Mouse (Mus musculus) lung, adult 2 months (tissue): ENCODE results near the gene Cplx3. TPM values are rescaled to one million over a fixed set of nuclear protein-coding genes. Genes with fewer than 3 reads are reported as not detected.
A peak's percentile ranks its signal among the peaks of the same experiment; 100 is the strongest.

ENCODE experiments used
- DNase-seq: peaks from one replicate; pipeline ENCODE4 v3.0.0; 2022
- H3K4me1 ChIP-seq: fragments of 200-500 bp; 2 replicates; pipeline ENCODE4 v1.6.1; 2011; ENCODE audit warnings: low read length; ENCODE audit not compliant: control insufficient read depth, insufficient read depth
- H3K4me3 ChIP-seq: fragments of 200-500 bp; replicated peaks from 2 replicates; pipeline ENCODE3; 2011; ENCODE audit warnings: low read depth, mild to moderate bottlenecking, control low read depth, low read length; ENCODE audit errors: extremely low read depth
- CTCF ChIP-seq: fragments of 200-500 bp; IDR thresholded peaks from 2 replicates; pipeline ENCODE4 v1.5.1; 2011; ENCODE audit warnings: mild to moderate bottlenecking, low read length, control low read depth; ENCODE audit not compliant: insufficient read depth
- POLR2A ChIP-seq: fragments of 200-500 bp; IDR thresholded peaks from 2 replicates; pipeline ENCODE4 v1.6.1; 2011; ENCODE audit warnings: low read depth, mild to moderate bottlenecking, control low read depth, low read length, borderline replicate concordance; ENCODE audit errors: extremely low read depth
- WGBS: fragments of 180-500 bp; shearing (Covaris S2); methylation state at CpG from one replicate; pipeline ENCODE4 v1.1.7; 2018; 5-methylcytosine and 5-hydroxymethylcytosine counted together
- polyA plus RNA-seq: library from polyadenylated mRNA; depleted of rRNA; stranded (reverse); fragments of >200 nt; gene quantifications from 2 replicates; pipeline ENCODE4 v1.2.3, GENCODE M21; 2012; rRNA removed

Cplx3 gene
- polyA plus RNA-seq: not detected in 2 replicates

DNA sequence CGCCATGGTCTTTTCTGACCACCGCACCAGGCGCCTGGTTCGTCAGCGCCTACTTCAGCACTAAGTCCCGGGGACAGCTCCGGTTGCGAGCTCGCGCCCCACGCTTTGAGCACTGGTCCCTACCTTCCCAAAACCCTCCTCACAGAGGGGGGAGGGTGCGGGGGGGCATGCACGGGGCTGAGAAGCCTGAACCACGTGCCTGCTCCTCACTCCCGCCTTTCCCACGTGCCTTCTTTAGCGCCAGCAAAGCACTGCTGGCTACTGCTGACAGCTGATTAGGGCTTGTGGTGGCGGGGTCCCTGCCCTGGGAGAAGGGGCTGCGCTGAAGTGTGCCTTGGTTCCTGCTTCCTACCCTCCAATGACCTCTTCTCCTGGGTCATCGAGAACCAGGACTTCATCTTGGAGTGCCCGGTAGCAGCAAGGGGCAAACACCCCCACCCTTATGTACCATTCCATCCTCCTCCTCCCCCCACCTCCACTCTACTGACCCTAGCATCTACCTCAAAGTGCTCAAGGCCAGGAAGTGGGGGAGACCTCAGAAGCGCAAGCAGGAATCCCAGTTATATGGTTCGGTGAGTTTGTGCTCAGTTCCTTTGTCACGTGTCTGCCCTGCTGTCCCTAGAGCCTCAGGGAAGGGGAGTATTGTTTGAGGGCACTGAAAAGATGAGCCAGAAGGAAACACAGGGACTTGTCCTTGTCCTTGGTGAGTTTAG lies at the start of gene Cplx3:
Gene Cplx3 (minus strand): TSS at position 143 of the 713 bp plus-strand sequence.
- 7% methylated on average over 24 of the region's 24 CpGs for WGBS
- H3K4me3 ChIP-seq: no peak within 1 kb of the TSS
- peak; percentile 27 for DNase-seq
- no peak for TF ChIP-seq CTCF
- TF ChIP-seq POLR2A: no peak
- no peaks in the 10 kb centered on the region for H3K4me1 ChIP-seq

DNA sequence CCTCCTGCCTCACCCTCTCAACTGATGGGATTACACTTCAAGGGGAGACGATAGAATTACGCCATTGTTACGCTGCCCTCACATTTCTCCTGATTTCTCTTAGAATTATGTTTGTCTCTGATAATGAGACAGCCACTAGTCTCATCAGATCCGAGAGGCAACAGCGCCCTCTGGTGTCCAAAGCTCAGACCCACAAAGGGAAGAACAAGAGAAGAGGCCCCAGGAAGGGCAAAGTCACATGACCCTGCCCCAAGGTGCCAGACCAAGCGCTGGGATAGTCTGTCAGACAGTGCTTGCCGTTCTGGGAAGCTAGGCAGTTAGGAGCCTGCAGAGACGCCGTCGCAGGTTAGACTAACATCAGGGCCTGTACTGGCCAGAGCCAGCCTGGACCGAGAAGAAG lies 49.7 kb upstream of the Cplx3 start:
- TF ChIP-seq CTCF (peak; percentile 91), POLR2A (no peak)
- peaks cover 2% of the 10 kb centered on the region; the same call in 1 of the 2 replicates for H3K4me1 ChIP-seq
- DNase-seq: peak; percentile 93
- 1% methylated on average over 11 of the region's 11 CpGs for WGBS
- H3K4me3 ChIP-seq: no peak overlapping the region

DNA sequence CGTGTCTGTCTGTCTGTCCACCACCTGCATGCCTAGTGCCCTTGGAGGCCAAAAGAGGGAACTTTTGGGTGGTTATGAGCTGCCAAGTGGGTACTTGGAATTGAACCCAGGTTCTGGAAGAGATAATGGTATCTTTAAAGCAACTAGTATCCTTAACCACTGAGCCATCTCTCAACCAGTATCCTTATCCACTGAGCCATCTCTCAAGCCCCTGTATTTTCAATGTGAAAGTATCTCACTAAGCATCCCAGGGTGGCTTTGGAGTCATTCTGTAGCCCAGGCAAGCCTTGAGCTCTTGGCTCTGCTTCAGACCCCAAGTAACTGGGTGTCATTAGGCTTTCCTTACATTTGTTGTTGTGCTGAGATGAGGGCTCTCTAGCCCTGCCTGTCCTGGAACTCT lies 48.9 kb upstream of the Cplx3 start:
- Histone ChIP-seq H3K4me1 (peaks cover 2% of the 10 kb centered on the region; the same call in 1 of the 2 replicates), H3K4me3 (no peak overlapping the region)
- no peak for DNase-seq
- WGBS: 84% methylated on average over 1 of the region's 1 CpGs
- no peak for TF ChIP-seq POLR2A
- TF ChIP-seq CTCF: no peak

DNA sequence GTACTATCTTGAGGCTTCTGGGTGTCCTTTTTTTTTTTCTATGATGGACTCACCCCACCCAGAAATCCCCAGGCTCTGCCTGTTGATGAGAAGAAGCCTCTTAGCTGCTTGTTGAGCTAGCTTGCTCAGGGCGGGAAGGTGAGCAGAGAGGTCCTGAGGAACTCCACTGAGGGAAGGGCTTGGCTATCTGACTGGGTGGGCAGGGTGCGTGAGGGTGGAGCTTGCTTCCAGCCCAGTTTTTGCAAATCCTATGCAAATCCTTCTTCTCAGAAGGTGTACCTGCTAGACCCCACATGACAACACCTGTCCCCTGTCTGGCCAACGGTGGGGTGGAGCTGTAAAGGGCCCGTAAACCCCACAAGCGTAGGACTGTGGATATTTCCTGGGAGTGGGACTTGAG lies 47.2 kb upstream of the Cplx3 start, which contains the start of gene Csk:
Gene Csk (minus strand): TSS at position 349 of the 400 bp plus-strand sequence.
- no peak for TF ChIP-seq POLR2A
- TF ChIP-seq CTCF: no peak
- no peak for DNase-seq
- H3K4me3 ChIP-seq: no peak within 1 kb of the TSS
- WGBS: 80% methylated on average over 5 of the region's 5 CpGs
- peaks cover 2% of the 10 kb centered on the region; the same call in 1 of the 2 replicates for H3K4me1 ChIP-seq

DNA sequence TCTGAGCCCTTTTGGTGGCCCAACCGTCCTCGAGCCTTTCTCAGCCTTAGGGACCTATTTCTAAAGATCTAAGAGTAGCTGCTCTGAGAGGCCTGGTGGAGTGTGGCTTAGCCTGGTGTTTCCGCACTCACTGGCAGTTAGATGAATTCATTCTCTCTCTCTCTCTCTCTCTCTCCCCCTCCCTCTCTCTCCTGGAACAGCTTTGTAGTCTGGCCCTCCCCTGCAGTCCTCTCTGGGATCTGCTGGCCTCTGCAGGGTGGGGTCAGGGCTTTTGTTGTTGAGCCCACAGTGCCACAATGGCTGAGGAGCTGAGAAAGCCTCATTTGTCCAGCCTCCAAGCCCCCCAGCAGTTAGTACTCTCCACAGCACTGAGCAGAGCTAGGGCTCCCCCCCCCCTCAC lies 46.8 kb upstream of the Cplx3 start:
- TF ChIP-seq POLR2A (no peak), CTCF (no peak)
- 75% methylated on average over 3 of the region's 3 CpGs for WGBS
- DNase-seq: no peak
- H3K4me3 ChIP-seq: no peak overlapping the region
- peaks cover 2% of the 10 kb centered on the region; the same call in 1 of the 2 replicates for H3K4me1 ChIP-seq

DNA sequence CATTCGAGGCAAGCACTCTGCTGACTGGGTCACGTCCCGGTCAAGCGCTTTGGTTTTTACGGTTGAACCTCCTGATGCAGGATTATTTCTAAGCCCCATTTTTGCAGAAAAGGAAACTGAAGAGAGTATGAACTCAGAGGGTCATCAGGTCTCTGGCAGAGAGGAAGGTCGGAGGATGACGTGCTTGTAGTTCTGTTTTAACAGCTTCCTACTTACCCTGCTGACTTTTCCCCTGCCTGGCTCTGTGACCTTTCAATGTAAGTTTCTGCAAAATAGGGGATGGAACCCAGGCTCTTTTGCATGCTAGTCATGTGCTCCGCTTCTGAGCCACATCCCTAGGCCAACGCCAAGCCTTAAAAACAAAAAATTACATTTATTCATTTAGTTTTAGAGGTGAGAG lies 46.3 kb upstream of the Cplx3 start:
- no peak for TF ChIP-seq CTCF
- WGBS: 76% methylated on average over 9 of the region's 9 CpGs
- DNase-seq: no peak
- Histone ChIP-seq H3K4me1 (peaks cover 2% of the 10 kb centered on the region; the same call in 1 of the 2 replicates), H3K4me3 (no peak overlapping the region)

DNA sequence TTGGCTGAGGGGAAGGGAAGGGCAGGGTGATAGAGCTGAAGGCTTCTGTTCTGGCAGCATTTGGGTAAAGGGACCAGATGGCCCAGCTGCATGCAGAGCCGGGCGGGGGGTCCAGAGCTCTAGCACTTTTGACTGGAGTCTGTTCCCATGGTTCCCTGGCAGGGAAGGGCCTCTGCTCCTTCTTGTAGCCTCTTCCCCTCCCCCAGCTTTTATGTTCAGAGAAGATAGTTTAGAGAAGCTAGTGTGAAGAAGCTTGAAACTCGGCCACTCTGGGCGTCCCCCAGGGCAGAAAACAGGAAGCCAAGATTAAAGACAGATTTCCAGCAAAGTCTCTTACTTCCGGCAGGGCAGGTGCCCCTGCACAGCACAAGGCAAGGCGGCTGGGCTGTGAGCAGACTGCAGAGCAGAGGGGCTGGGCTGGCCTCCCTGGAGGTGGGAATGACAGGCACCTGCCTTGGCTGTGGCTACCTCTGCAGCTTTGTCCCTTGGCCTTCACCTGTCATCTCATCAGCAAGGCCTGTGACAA lies 44.8 kb upstream of the Cplx3 start:
- Histone ChIP-seq H3K4me1 (peaks cover under 1% of the 10 kb centered on the region), H3K4me3 (no peak overlapping the region)
- 33% methylated on average over 6 of the region's 6 CpGs for WGBS
- no peak for DNase-seq
- TF ChIP-seq CTCF (no peak), POLR2A (no peak)

DNA sequence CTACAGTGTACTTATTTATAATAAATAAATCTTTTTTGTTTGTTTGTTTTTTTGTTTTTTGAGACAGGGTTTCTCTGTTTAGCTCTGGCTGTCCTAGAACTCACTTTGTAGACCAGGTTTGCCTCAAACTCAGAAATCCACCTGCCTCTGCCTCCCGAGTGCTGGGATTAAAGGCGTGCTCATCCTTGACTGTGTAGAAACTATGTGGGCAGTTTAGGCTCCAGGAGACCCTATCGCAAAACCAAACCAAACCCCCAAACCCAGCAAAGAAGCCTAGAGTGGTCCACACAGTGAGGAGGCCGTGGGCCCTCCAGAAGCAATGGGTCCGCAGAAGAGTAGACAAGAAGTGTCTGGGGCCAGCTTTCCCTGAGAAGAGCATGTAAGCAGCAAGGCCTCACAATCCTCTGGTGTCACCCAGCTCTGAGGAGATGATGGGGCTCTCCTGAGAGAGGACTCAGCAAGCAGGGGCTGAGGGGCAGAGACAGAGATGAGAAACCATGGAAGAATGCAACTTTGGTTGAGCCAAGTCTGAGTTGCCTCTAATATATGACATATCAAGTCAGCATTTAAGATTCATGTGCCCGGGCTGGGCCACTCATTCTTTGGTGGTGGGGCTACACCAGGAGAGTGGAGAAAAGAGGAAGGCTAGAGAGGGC lies 44.2 kb upstream of the Cplx3 start:
- DNase-seq: no peak
- 86% methylated on average over 6 of the region's 6 CpGs for WGBS
- no peak overlapping the region for H3K4me3 ChIP-seq
- H3K4me1 ChIP-seq: peaks cover 2% of the 10 kb centered on the region
- TF ChIP-seq POLR2A: no peak

DNA sequence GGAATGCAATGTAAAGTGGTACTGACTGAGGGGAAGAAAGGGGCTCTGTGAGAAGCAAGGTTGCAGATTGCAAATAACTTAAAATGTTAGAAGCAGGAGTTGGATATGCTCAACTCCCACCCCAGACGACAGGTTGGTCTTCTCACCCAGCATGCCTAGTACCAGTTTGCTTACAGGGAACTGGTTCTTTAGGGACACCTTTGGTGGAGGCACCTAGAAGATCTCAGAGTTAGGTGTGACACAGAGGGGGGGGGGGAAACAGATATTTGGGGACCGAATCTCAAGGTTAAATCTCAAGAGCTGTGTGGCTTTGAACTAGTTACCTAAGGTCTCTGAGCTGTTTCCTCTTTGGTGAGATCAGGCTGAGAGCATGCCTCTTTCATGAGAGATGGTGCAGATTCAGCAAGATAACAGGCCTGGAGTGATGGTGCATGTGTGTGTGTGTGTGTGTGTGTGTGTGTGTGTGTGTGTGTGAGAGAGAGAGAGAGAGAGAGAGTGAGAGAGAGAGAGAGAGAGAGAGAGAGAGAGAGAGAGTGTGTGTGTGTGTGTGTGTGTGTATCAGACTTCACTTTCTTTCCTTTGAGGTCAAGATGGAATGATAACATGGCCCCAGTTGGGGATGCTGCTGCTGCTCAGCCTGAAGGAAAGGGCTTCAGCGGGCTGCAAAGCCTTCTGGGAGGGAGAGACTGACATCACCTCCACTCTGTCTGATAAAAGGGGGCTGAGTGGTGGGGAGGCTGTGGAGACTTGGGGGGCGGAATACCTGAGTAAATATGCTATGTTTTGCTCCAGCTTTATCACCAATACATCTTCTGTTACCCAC lies 41.4 kb upstream of the Cplx3 start:
- H3K4me1 ChIP-seq: peaks cover 5% of the 10 kb centered on the region
- 66% methylated on average over 4 of the region's 4 CpGs for WGBS
- TF ChIP-seq CTCF (no peak), POLR2A (no peak)
- no peak overlapping the region for H3K4me3 ChIP-seq
- no peak for DNase-seq
